Mouse (Mus musculus): Measurements from ENCODE around the gene Acot7. TPM values are rescaled to one million over a fixed set of nuclear protein-coding genes. Genes with fewer than 3 reads are reported as not detected.

Gene Acot7
- polyA plus RNA-seq, 1 experiment: 15.4 TPM

GRCm38 (mm10) chr4:152317631-152318033 is 139.7 kb downstream of the Acot7 start:
- 89% methylated on average over 6 of the region's 6 CpGs for WGBS
- no peaks in the 10 kb centered on the region for H3K36me3 ChIP-seq (ENCODE audit: control insufficient read depth, insufficient read depth, low read length)
- DNase-seq (ENCODE audit: low read depth in 1 of 2, low spot score in 2 of 2): no peak
- no peak overlapping the region for H3K4me3 ChIP-seq (ENCODE audit: extremely low read depth, insufficient read depth, insufficient read length)
- H3K27me3 ChIP-seq (ENCODE audit: control insufficient read depth, insufficient read depth, low read length): peaks cover 17% of the 10 kb centered on the region
- H3K4me1 ChIP-seq (ENCODE audit: control insufficient read depth, insufficient read depth, insufficient read length): no peaks in the 10 kb centered on the region
- H3K27ac ChIP-seq (ENCODE audit: insufficient read depth, low read length): no peak overlapping the region
- TF ChIP-seq CTCF (IDR thresholded peaks at IDR 0.05; ENCODE audit: extremely low read depth, insufficient read depth, insufficient read length, insufficient replicate concordance) (no peak), POLR2A (IDR thresholded peaks at IDR 0.05; ENCODE audit: low read depth, low read length) (no peak)

- TF ChIP-seq CTCF (IDR thresholded peaks at IDR 0.05; ENCODE audit: extremely low read depth, insufficient read depth, insufficient read length, insufficient replicate concordance) (peak; percentile 72; the same call in 1 of the 2 replicates), POLR2A (IDR thresholded peaks at IDR 0.05; ENCODE audit: low read depth, low read length) (no peak)
- Histone ChIP-seq H3K4me1 (ENCODE audit: control insufficient read depth, insufficient read depth, insufficient read length) (no peaks in the 10 kb centered on the region), H3K27ac (ENCODE audit: insufficient read depth, low read length) (no peak within 1 kb of the TSS), H3K27me3 (ENCODE audit: control insufficient read depth, insufficient read depth, low read length) (peaks cover 12% of the 10 kb centered on the region), H3K4me3 (ENCODE audit: extremely low read depth, insufficient read depth, insufficient read length) (no peak within 1 kb of the TSS), H3K36me3 (ENCODE audit: control insufficient read depth, insufficient read depth, low read length) (no peaks in the 10 kb centered on the region)
- DNase-seq (ENCODE audit: low read depth in 1 of 2, low spot score in 2 of 2): peak; percentile 14 to 60
- WGBS: 6% methylated on average over 26 of the region's 26 CpGs
These were observed 140.7 kb downstream of the Acot7 start, which contains the start of gene Rnf207 for GRCm38 (mm10) chr4:152318517-152319234. Gene Rnf207 (minus strand): TSS chr4:152318993.

Other genes starting within 250 kb of the Acot7 start
- gene Dnajc11, start 244.4 kb upstream of the Acot7 start, polyA plus RNA-seq (2012; rRNA removed): 31.6 and 40.9 TPM in 2 replicates
- 46.2 and 53.0 TPM in 2 replicates for gene Thap3, start 189.1 kb upstream of the Acot7 start, polyA plus RNA-seq (2012; rRNA removed)
- 3.8 and 4.2 TPM in 2 replicates for gene Phf13, start 181.9 kb upstream of the Acot7 start, polyA plus RNA-seq (2012; rRNA removed)
- gene Klhl21, start 169.3 kb upstream of the Acot7 start, polyA plus RNA-seq (2012; rRNA removed): 20.1 and 28.4 TPM in 2 replicates
- gene Zbtb48, start 150.5 kb upstream of the Acot7 start, polyA plus RNA-seq (2012; rRNA removed): 18.9 and 21.3 TPM in 2 replicates
- gene Tas1r1, start 139.6 kb upstream of the Acot7 start, polyA plus RNA-seq (2012; rRNA removed): 0.14 and 0.15 TPM in 2 replicates
- 22.8 and 28.1 TPM in 2 replicates for gene Nol9, start 138.8 kb upstream of the Acot7 start, polyA plus RNA-seq (2012; rRNA removed)
- 9.5 and 13.1 TPM in 2 replicates for gene Plekhg5, start 105.6 kb upstream of the Acot7 start, polyA plus RNA-seq (2012; rRNA removed)
- 17.0 and 27.0 TPM in 2 replicates for gene Tnfrsf25, start 62.2 kb upstream of the Acot7 start, polyA plus RNA-seq (2012; rRNA removed)
- 2.1 and 2.7 TPM in 2 replicates for gene Espn, start 25.8 kb upstream of the Acot7 start, polyA plus RNA-seq (2012; rRNA removed)
- not detected in 2 replicates for gene Hes2, start 19.3 kb upstream of the Acot7 start, polyA plus RNA-seq (2012; rRNA removed)
- gene Gpr153, start 96.1 kb downstream of the Acot7 start, polyA plus RNA-seq (2012; rRNA removed): 10.5 and 15.7 TPM in 2 replicates
- 0.11 TPM in 1 of 2 replicates, not detected in the other for gene Hes3, start 113.5 kb downstream of the Acot7 start, polyA plus RNA-seq (2012; rRNA removed)
- 16.2 and 19.3 TPM in 2 replicates for gene Icmt, start 119.1 kb downstream of the Acot7 start, polyA plus RNA-seq (2012; rRNA removed)
- gene Rnf207, start 140.9 kb downstream of the Acot7 start, polyA plus RNA-seq (2012; rRNA removed): 0.08 TPM in 1 of 2 replicates, not detected in the other
- gene Rpl22, start 147.6 kb downstream of the Acot7 start, polyA plus RNA-seq (2012; rRNA removed): 24.6 and 29.3 TPM in 2 replicates
- gene Chd5, start 160.5 kb downstream of the Acot7 start, polyA plus RNA-seq (2012; rRNA removed): 0.06 and 0.11 TPM in 2 replicates